Mouse (Mus musculus): ENCODE measurements around the gene Prkn. TPM values are rescaled to one million over a fixed set of nuclear protein-coding genes. Genes with fewer than 3 reads are reported as not detected.
A peak's percentile ranks its signal among the peaks of the same experiment; 100 is the strongest.

Prkn gene
- total and polyA plus RNA-seq, 3 experiments = 4.5 to 10.6 (median 10.3) TPM

DNA sequence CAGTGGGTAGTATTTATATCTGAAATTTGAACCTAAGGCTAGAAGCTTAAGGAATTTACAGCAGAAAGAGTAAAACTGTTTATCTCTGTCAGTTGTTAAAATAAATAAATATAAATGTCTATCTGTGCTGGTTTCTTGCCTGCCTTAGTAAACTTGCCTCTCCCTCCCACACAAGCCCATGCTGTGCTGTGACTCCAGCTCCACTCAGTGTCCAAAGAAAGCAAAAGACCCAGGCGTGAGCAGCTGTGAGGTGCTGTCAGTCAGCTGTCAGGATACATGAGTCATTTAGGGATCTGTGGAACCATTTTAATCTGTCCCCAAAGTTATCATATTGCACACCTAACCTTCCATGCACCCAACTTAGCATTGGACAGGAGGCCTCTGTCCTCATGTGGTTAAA, 389.2 kb downstream of the Prkn start:
- no peak overlapping the region for H3K9ac ChIP-seq (ENCODE audit: low read depth, low read length)
- H3K4me3 ChIP-seq = no peak overlapping the region
- H3K27ac ChIP-seq = no peak overlapping the region
- 46% methylated on average over 1 of the region's 1 CpGs for WGBS
- no peak for DNase-seq
- H3K36me3 ChIP-seq (ENCODE audit: control insufficient read depth, insufficient read depth, low read length) = no peaks in the 10 kb centered on the region
- intact Hi-C loops (cut with DNase I) = no loop called here
- H3K79me2 ChIP-seq (replicated peaks; ENCODE audit: control insufficient read depth, insufficient read depth, low read length) = no peaks in the 10 kb centered on the region
- no peaks in the 10 kb centered on the region for H3K27me3 ChIP-seq (ENCODE audit: control insufficient read depth, insufficient read depth, low read length)
- H3K4me1 ChIP-seq (ENCODE audit: control insufficient read depth, insufficient read depth, low read length) = no peaks in the 10 kb centered on the region
- TF ChIP-seq POLR2A (IDR thresholded peaks at IDR 0.05; ENCODE audit: insufficient read depth, low read depth, low read length) (no peak), EP300 (IDR thresholded peaks at IDR 0.05; ENCODE audit: insufficient read depth, low read depth, low read length) (no peak), CTCF (IDR thresholded peaks at IDR 0.05) (no peak)

- TF ChIP-seq EP300 (IDR thresholded peaks at IDR 0.05; ENCODE audit: insufficient read depth, low read depth, low read length) (no peak), POLR2A (IDR thresholded peaks at IDR 0.05; ENCODE audit: insufficient read depth, low read depth, low read length) (no peak), CTCF (IDR thresholded peaks at IDR 0.05) (no peak)
- Histone ChIP-seq H3K27ac (no peak overlapping the region), H3K79me2 (replicated peaks; ENCODE audit: control insufficient read depth, insufficient read depth, low read length) (no peaks in the 10 kb centered on the region), H3K4me1 (ENCODE audit: control insufficient read depth, insufficient read depth, low read length) (no peaks in the 10 kb centered on the region), H3K27me3 (ENCODE audit: control insufficient read depth, insufficient read depth, low read length) (no peaks in the 10 kb centered on the region), H3K4me3 (no peak overlapping the region), H3K9ac (ENCODE audit: low read depth, low read length) (no peak overlapping the region), H3K36me3 (ENCODE audit: control insufficient read depth, insufficient read depth, low read length) (no peaks in the 10 kb centered on the region)
- intact Hi-C loops (cut with DNase I) = no loop called here
- no peak for DNase-seq
- 46% methylated on average over 12 of the region's 12 CpGs for WGBS
These were observed 390.6 kb downstream of the Prkn start for GRCm38 (mm10) chr17:11230604-11231395.

- 44% methylated on average over 1 of the region's 1 CpGs for WGBS
- intact Hi-C loops (cut with DNase I) = no loop called here
- Histone ChIP-seq H3K4me3 (no peak overlapping the region), H3K27me3 (ENCODE audit: control insufficient read depth, insufficient read depth, low read length) (no peaks in the 10 kb centered on the region), H3K4me1 (ENCODE audit: control insufficient read depth, insufficient read depth, low read length) (no peaks in the 10 kb centered on the region), H3K36me3 (ENCODE audit: control insufficient read depth, insufficient read depth, low read length) (no peaks in the 10 kb centered on the region), H3K27ac (no peak overlapping the region), H3K79me2 (replicated peaks; ENCODE audit: control insufficient read depth, insufficient read depth, low read length) (no peaks in the 10 kb centered on the region), H3K9ac (ENCODE audit: low read depth, low read length) (no peak overlapping the region)
- no peak for DNase-seq
- TF ChIP-seq EP300 (IDR thresholded peaks at IDR 0.05; ENCODE audit: insufficient read depth, low read depth, low read length) (no peak), POLR2A (IDR thresholded peaks at IDR 0.05; ENCODE audit: insufficient read depth, low read depth, low read length) (no peak), CTCF (IDR thresholded peaks at IDR 0.05) (no peak)
These were observed 395.1 kb downstream of the Prkn start for GRCm38 (mm10) chr17:11235273-11235672.

- WGBS = 78% methylated on average over 9 of the region's 9 CpGs
- Histone ChIP-seq H3K79me2 (replicated peaks; ENCODE audit: control insufficient read depth, insufficient read depth, low read length) (no peaks in the 10 kb centered on the region), H3K4me3 (no peak overlapping the region), H3K4me1 (ENCODE audit: control insufficient read depth, insufficient read depth, low read length) (no peaks in the 10 kb centered on the region), H3K9ac (ENCODE audit: low read depth, low read length) (no peak overlapping the region), H3K36me3 (ENCODE audit: control insufficient read depth, insufficient read depth, low read length) (no peaks in the 10 kb centered on the region), H3K27me3 (ENCODE audit: control insufficient read depth, insufficient read depth, low read length) (no peaks in the 10 kb centered on the region), H3K27ac (no peak overlapping the region)
- intact Hi-C loops (cut with DNase I) = no loop called here
- DNase-seq = no peak
- TF ChIP-seq CTCF (IDR thresholded peaks at IDR 0.05) = no peak
- TF ChIP-seq EP300 (IDR thresholded peaks at IDR 0.05; ENCODE audit: insufficient read depth, low read depth, low read length) = no peak
These were observed 404.9 kb downstream of the Prkn start for GRCm38 (mm10) chr17:11245040-11245439.

- Histone ChIP-seq H3K4me1 (ENCODE audit: control insufficient read depth, insufficient read depth, low read length) (no peaks in the 10 kb centered on the region), H3K36me3 (ENCODE audit: control insufficient read depth, insufficient read depth, low read length) (no peaks in the 10 kb centered on the region), H3K79me2 (replicated peaks; ENCODE audit: control insufficient read depth, insufficient read depth, low read length) (no peaks in the 10 kb centered on the region), H3K27me3 (ENCODE audit: control insufficient read depth, insufficient read depth, low read length) (no peaks in the 10 kb centered on the region), H3K27ac (no peak overlapping the region), H3K9ac (ENCODE audit: low read depth, low read length) (no peak overlapping the region), H3K4me3 (no peak overlapping the region)
- TF ChIP-seq POLR2A (IDR thresholded peaks at IDR 0.05; ENCODE audit: insufficient read depth, low read depth, low read length) (no peak), EP300 (IDR thresholded peaks at IDR 0.05; ENCODE audit: insufficient read depth, low read depth, low read length) (no peak), CTCF (IDR thresholded peaks at IDR 0.05) (no peak)
- DNase-seq = no peak
- intact Hi-C loops (cut with DNase I) = no loop called here
- 76% methylated on average over 6 of the region's 6 CpGs for WGBS
These were observed 409.0 kb downstream of the Prkn start for GRCm38 (mm10) chr17:11249216-11249615.

DNA sequence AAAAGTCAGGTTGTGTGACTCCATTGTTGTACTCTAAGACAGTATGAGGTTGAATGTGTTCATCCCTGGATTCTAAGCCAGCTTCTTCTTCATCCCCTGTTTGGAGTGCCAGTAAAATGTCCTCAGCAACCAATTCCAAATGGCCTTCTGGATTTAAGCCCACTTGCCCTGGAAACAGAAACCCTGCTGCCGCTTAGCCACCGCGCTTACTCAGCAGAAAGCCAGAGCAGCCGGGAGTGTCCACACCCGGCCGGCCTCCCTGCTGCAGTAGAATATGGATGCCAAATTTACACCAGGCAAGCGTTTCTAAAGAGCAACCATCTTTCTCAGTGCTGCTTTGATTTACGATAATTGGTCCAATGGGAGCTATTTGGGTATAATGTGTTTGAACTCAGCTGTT, 420.5 kb downstream of the Prkn start:
- H3K27me3 ChIP-seq (ENCODE audit: control insufficient read depth, insufficient read depth, low read length) = no peaks in the 10 kb centered on the region
- H3K4me3 ChIP-seq = no peak overlapping the region
- no peak overlapping the region for H3K9ac ChIP-seq (ENCODE audit: low read depth, low read length)
- H3K79me2 ChIP-seq (replicated peaks; ENCODE audit: control insufficient read depth, insufficient read depth, low read length) = no peaks in the 10 kb centered on the region
- intact Hi-C loops (cut with DNase I) = no loop called here
- no peaks in the 10 kb centered on the region for H3K4me1 ChIP-seq (ENCODE audit: control insufficient read depth, insufficient read depth, low read length)
- H3K36me3 ChIP-seq (ENCODE audit: control insufficient read depth, insufficient read depth, low read length) = no peaks in the 10 kb centered on the region
- DNase-seq = peak in 1 of 2 experiments; percentile 11
- 75% methylated on average over 8 of the region's 8 CpGs for WGBS
- no peak overlapping the region for H3K27ac ChIP-seq
- TF ChIP-seq CTCF (IDR thresholded peaks at IDR 0.05) (no peak), POLR2A (IDR thresholded peaks at IDR 0.05; ENCODE audit: insufficient read depth, low read depth, low read length) (no peak), EP300 (IDR thresholded peaks at IDR 0.05; ENCODE audit: insufficient read depth, low read depth, low read length) (no peak)
